Mouse (Mus musculus): ENCODE measurements at regions not wholly inside any gene's neighbourhood (a gene's known extent, or its start where the extent isn't known, plus 50 kb on each side); places are given as distances from the start of the nearest gene placed in this dataset.

DNA sequence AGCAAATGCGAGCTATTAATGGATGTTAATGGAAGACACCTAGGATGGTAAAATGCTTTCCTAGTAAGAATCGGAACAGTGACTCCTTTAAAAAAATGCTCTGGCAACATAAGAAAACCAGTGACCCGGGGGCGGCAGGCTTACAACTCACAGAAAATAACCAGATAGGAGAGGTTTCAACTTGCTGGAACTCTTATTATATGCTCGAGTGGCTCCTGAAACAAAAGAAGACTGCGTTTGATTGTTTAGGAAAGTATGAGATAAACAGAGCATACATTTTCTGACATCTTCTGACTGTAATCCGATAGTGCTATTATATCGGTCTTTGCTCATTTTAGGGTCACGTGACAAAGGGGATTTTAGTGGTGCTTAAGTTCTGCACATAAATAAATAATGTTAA lies 152.8 kb upstream of the Pkn2 start:
- TF ChIP-seq CTCF (conservative IDR thresholded peaks at IDR 0.05; ENCODE audit: insufficient read depth, insufficient read length, low read depth, low read length) (no peak), POLR2A (IDR thresholded peaks at IDR 0.05; ENCODE audit: low read depth, low read length) (no peak)

Measured in kidney, adult 2 months (tissue).